Mouse (Mus musculus) hindbrain, postnatal 0 days (tissue): ENCODE measurements around the gene Lhfpl3. TPM values are rescaled to one million over a fixed set of nuclear protein-coding genes. Genes with fewer than 3 reads are reported as not detected.
A peak's percentile ranks its signal among the peaks of the same experiment; 100 is the strongest.
"Not testable (repeated sequence)": the region's sequence is repeated elsewhere in the genome, so short reads cannot be mapped to it uniquely, and the experiment has no call there.

Experiments used
- ATAC-seq: fragments of 200-750 bp; cut with Nextera tagmentation; 2 replicates; pipeline ENCODE4 v1.8.0; 2017; ENCODE audit warnings: mild to moderate bottlenecking, moderate TSS enrichment, moderate library complexity
- DNase-seq: peaks from one replicate; pipeline ENCODE4 v3.0.0-alpha.2; 2015; ENCODE audit warnings: low spot score
- H3K27ac ChIP-seq: fragments of 300-500 bp; sonication (generic); 2 replicates; pipeline ENCODE4 v1.5.1; 2014; ENCODE audit warnings: mild to moderate bottlenecking
- H3K27me3 ChIP-seq: fragments of 300-500 bp; sonication (generic); 2 replicates; pipeline ENCODE4 v1.6.1; 2014; ENCODE audit warnings: low read length, mixed read lengths; ENCODE audit not compliant: insufficient read depth
- H3K36me3 ChIP-seq: fragments of 300-500 bp; sonication (generic); 2 replicates; pipeline ENCODE4 v1.6.1; 2014; ENCODE audit warnings: low read length, mixed read lengths; ENCODE audit not compliant: insufficient read depth
- H3K4me1 ChIP-seq: fragments of 300-500 bp; sonication (generic); 2 replicates; pipeline ENCODE4 v1.6.1; 2014; ENCODE audit warnings: antibody characterized with exemption, low read length, mixed read lengths; ENCODE audit not compliant: insufficient read depth
- H3K4me2 ChIP-seq: fragments of 300-500 bp; sonication (generic); 2 replicates; pipeline ENCODE4 v1.6.1; 2014; ENCODE audit warnings: low read depth, mild to moderate bottlenecking, low read length, moderate library complexity, mixed read lengths
- H3K4me3 ChIP-seq: fragments of 300-500 bp; sonication (generic); 2 replicates; pipeline ENCODE4 v1.5.1; 2014; ENCODE audit warnings: low read length
- H3K9ac ChIP-seq: fragments of 300-500 bp; sonication (generic); replicated peaks from 2 replicates; pipeline ENCODE4 v1.6.1; 2014; ENCODE audit warnings: mild to moderate bottlenecking, low read length, moderate library complexity, mixed read lengths
- H3K9me3 ChIP-seq: fragments of 300-500 bp; sonication (generic); 2 replicates; pipeline ENCODE4 v1.6.1; 2016; ENCODE audit warnings: low read length, mixed read lengths
- CTCF ChIP-seq: IDR thresholded peaks from 2 replicates; pipeline ENCODE4 v1.5.1; 2016; ENCODE audit warnings: antibody characterized with exemption, control low read depth, low read depth
- WGBS: fragments of 180-500 bp; shearing (Covaris S2); extraction: QIAGEN DNeasy Blood & Tissue Kit; methylation state at CpG from one replicate; pipeline ENCODE4 v1.1.7; 2014; 5-methylcytosine and 5-hydroxymethylcytosine counted together
- polyA plus RNA-seq: library from polyadenylated mRNA; unstranded; fragments of >200 nt; fragmentation: Nextera tagmentation; extraction: Ambion mirVana; gene quantifications from 2 replicates; pipeline ENCODE4 v1.2.1, GENCODE M21; 2015
- total RNA-seq: library from RNA; depleted of rRNA; stranded (reverse); fragments of >200 nt; gene quantifications from 2 replicates; pipeline ENCODE4 v1.2.3, GENCODE M21; 2014; rRNA removed

Gene Lhfpl3
- total RNA-seq (57.3 and 70.7 TPM in 2 replicates), polyA plus RNA-seq (48.9 and 49.2 TPM in 2 replicates)

DNA sequence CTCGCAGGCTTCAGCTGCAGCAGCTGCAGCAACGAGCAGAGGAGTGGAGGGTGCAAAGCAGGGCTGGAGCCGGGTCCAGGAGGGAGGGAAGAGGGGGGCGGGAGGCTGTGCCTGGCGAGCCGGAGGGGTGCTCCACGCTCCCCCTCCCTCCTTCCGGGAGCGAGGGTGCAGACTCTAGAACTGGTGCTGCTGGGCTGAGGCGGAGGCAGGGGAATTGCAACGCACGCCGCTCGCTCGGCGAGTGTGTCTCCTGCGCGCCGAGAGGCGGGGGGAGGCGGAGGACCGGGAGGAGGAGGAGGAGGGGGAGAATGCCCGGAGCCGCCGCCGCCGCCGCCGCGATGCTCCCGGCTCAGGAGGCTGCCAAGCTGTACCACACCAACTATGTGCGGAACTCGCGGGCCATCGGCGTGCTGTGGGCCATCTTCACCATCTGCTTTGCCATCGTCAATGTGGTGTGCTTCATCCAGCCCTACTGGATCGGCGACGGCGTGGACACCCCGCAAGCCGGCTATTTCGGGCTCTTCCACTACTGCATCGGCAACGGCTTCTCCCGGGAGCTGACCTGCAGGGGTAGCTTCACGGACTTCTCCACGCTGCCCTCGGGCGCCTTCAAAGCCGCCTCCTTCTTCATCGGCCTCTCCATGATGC is at the start of gene Lhfpl3:
Lhfpl3 (plus strand) TSS at position 175 of the 648 bp plus-strand sequence.
- Histone ChIP-seq H3K9me3 (no peaks in the 10 kb centered on the region), H3K27me3 (no peaks in the 10 kb centered on the region), H3K4me2 (peak within 1 kb of the TSS; percentile 91), H3K4me1 (no peaks in the 10 kb centered on the region), H3K36me3 (no peaks in the 10 kb centered on the region), H3K4me3 (peak within 1 kb of the TSS; percentile 76), H3K9ac (peak within 1 kb of the TSS; percentile 71), H3K27ac (peak within 1 kb of the TSS; percentile 77)
- no peak; the same call in 1 of the 2 replicates for TF ChIP-seq CTCF
- 4% methylated on average over 37 of the region's 53 CpGs for WGBS
- DNase-seq (peak; percentile 73), ATAC-seq (peak; percentile 90)

DNA sequence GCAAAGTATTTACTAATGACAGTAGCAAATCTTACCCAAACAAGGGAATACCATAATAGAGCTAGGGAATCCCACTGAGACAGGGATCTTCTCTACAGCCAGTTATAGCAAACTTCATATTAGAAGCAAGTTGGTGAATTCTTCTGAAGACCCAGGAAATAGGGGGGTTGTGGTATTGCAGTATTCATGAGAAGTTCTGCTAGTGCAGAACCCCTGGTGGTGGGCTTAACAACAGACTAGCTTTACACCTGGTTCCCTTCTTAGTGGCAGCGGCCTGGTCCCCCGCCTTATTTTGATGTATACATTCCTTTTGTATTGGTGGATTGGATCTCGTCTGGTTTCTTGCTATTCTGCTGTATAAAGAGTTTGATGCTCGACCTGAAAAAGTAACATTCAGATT is 39.6 kb upstream of the Lhfpl3 start:
- not testable (repeated sequence) for H3K4me1 ChIP-seq, H3K4me2 ChIP-seq, H3K4me3 ChIP-seq, ATAC-seq, DNase-seq, H3K9me3 ChIP-seq, H3K9ac ChIP-seq, H3K27ac ChIP-seq, H3K36me3 ChIP-seq, H3K27me3 ChIP-seq
- WGBS: 89% methylated on average over 4 of the region's 4 CpGs

DNA sequence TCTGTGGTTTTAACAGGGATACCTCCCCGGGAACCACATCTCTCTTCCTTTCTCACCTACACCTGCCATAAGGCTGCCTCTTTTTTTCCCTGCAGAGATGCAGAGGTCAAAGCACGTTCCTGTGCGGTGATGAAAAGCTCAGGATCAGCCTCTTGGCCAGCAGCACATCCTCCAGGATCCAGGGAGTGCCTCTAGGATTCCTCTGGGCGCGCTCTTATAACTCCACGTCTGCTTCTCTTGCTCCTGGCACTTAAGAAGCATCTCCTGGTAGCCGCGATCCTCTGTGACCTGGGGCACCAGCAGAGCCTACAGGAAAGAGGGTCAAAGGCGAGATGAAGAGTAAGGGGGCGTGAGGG is 352 bp upstream of the Lhfpl3 start:
- DNase-seq: no peak
- Histone ChIP-seq H3K4me3 (peak overlapping the region; percentile 76), H3K9me3 (no peaks in the 10 kb centered on the region), H3K4me1 (no peaks in the 10 kb centered on the region), H3K4me2 (peak overlapping the region; percentile 91), H3K9ac (peak overlapping the region; percentile 71), H3K27ac (peak overlapping the region; percentile 77; the same call in 1 of the 2 replicates), H3K36me3 (no peaks in the 10 kb centered on the region), H3K27me3 (no peaks in the 10 kb centered on the region)
- no peak for TF ChIP-seq CTCF
- no peak; the same call in 1 of the 2 replicates for ATAC-seq
- WGBS: 6% methylated on average over 10 of the region's 10 CpGs

DNA sequence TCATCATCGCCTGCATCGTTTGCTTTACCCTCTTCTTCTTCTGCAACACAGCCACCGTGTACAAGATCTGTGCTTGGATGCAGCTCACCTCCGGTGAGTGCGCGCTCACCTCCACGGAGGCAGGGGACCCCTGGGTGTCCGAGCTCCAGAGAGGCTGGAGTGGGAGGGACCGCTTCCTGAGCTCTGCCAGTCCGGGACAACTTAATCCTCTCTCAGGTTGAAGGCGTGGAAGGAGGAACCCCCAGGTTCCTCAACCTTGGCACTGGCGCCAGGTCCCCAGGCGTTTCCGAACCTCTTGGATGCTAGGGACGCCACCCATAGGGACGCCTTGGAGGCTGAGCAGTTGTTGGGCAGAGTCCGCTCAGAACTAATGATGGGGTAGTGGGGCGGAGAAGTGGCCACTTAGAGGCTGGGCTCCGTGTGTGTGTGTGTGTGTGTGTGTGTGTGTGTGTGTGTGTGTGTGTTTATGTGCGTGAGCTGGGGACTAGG is 718 bp downstream of the Lhfpl3 start:
- WGBS: 0% methylated on average over 20 of the region's 20 CpGs
- Histone ChIP-seq H3K4me1 (no peaks in the 10 kb centered on the region), H3K27ac (peak overlapping the region; percentile 77), H3K9ac (peak overlapping the region; percentile 71), H3K4me2 (peak overlapping the region; percentile 91), H3K36me3 (no peaks in the 10 kb centered on the region), H3K9me3 (no peaks in the 10 kb centered on the region), H3K4me3 (peak overlapping the region; percentile 76), H3K27me3 (no peaks in the 10 kb centered on the region)
- DNase-seq: peak; percentile 36
- TF ChIP-seq CTCF: no peak
- ATAC-seq: peak; percentile 59

DNA sequence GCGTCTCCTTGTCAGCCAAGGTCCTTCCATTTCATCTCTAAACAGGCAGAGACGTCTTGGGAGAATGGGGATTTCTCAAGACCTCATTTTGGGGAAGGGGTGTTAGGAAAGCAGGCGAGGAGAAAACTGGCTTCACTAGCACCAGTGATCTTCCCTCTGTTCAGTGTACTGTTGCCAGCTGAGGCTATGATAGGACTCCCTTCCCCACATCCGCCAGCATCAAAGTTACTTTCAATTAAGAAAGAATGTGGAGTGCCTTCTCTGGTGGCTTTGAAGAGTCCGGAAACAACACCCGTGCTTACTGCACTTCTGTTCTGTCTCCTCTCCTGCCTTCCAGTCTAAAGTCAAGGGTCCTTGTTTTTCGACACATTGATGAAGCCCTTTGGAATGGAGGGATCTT is 1.4 kb downstream of the Lhfpl3 start:
- no peak for TF ChIP-seq CTCF
- Histone ChIP-seq H3K27ac (no peak overlapping the region), H3K4me2 (peak overlapping the region; percentile 91), H3K27me3 (no peaks in the 10 kb centered on the region), H3K9me3 (no peaks in the 10 kb centered on the region), H3K4me1 (no peaks in the 10 kb centered on the region), H3K36me3 (no peaks in the 10 kb centered on the region), H3K4me3 (peak overlapping the region; percentile 76), H3K9ac (peak overlapping the region; percentile 71)
- DNase-seq (peak; percentile 37), ATAC-seq (no peak)
- 6% methylated on average over 7 of the region's 7 CpGs for WGBS

DNA sequence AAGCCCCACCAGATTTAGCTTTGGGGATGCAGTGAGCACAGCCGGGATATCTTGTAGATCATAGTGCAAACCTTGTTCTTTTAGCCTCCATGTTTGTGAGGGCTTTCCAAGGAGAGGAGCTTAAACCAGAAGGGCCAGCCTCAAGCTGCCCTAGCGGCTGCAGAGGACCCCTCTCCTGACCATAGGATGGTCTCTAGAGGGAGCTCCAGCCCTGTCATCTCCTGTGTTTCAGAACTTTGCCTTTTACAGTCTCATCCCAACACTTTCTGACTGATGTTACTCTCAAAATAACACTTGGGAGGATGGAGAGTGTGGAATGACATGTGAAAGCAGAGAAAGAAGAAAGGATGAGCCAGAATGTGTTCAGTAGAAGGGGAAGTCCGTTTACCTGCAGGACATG is 11.4 kb downstream of the Lhfpl3 start:
- Histone ChIP-seq H3K9ac (no peak overlapping the region), H3K4me3 (no peak overlapping the region), H3K9me3 (no peaks in the 10 kb centered on the region), H3K4me1 (no peaks in the 10 kb centered on the region), H3K36me3 (no peaks in the 10 kb centered on the region), H3K27me3 (no peaks in the 10 kb centered on the region), H3K27ac (no peak overlapping the region), H3K4me2 (no peak overlapping the region)
- peak; percentile 47 for DNase-seq
- WGBS: 43% methylated on average over 3 of the region's 3 CpGs
- peak; percentile 65 for TF ChIP-seq CTCF
- ATAC-seq: no peak

DNA sequence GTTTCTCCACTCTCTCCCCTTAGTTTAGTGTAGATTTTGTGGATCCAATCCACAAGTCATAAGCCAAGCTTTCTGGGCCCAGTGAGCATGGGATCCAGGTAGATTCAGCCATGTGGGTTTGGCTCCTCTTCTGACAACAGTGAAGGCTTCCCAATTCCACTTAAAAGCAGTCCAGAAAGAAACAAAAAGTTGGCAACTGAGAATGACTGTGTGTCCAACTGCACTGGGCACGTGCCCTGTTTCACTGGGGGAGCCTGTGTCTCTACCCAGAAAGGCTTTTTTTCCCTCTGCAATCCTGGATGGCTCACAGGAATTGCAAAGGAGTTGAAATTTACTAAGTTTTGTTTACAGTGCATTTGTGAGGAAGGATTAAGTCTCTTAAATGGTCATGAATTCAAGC is 24.9 kb downstream of the Lhfpl3 start:
- DNase-seq (no peak), ATAC-seq (no peak)
- Histone ChIP-seq H3K27me3 (no peaks in the 10 kb centered on the region), H3K4me1 (no peaks in the 10 kb centered on the region), H3K4me2 (no peak overlapping the region), H3K9me3 (no peaks in the 10 kb centered on the region), H3K27ac (no peak overlapping the region), H3K9ac (no peak overlapping the region), H3K36me3 (no peaks in the 10 kb centered on the region), H3K4me3 (no peak overlapping the region)
- WGBS: 45% methylated on average over 1 of the region's 1 CpGs
- no peak for TF ChIP-seq CTCF
